Mouse (Mus musculus) intestine, embryonic 16.5 days (tissue): ENCODE results near the gene Il12b. TPM values are rescaled to one million over a fixed set of nuclear protein-coding genes. Genes with fewer than 3 reads are reported as not detected.

Source experiments
- ATAC-seq: fragments of 200-750 bp; cut with Nextera tagmentation; 2 replicates; pipeline ENCODE4 v1.8.0; 2017; ENCODE audit warnings: moderate TSS enrichment, moderate library complexity
- H3K27ac ChIP-seq: fragments of 300-500 bp; sonication (generic); 2 replicates; pipeline ENCODE4 v1.5.1; 2014; ENCODE audit warnings: mild to moderate bottlenecking, low read length
- H3K27me3 ChIP-seq: fragments of 300-500 bp; sonication (generic); replicated peaks from 2 replicates; pipeline ENCODE4 v1.6.1; 2014; ENCODE audit warnings: low read length, control low read depth, mixed read lengths; ENCODE audit not compliant: control insufficient read depth, insufficient read depth
- H3K36me3 ChIP-seq: fragments of 300-500 bp; sonication (generic); 2 replicates; pipeline ENCODE4 v1.6.1; 2014; ENCODE audit warnings: low read length, control low read depth; ENCODE audit not compliant: control insufficient read depth, insufficient read depth
- H3K4me1 ChIP-seq: fragments of 300-500 bp; sonication (generic); 2 replicates; pipeline ENCODE4 v1.6.1; 2014; ENCODE audit warnings: low read length, control low read depth, mixed read lengths; ENCODE audit not compliant: control insufficient read depth, insufficient read depth
- H3K4me2 ChIP-seq: fragments of 300-500 bp; sonication (generic); 2 replicates; pipeline ENCODE4 v1.6.1; 2014; ENCODE audit warnings: low read depth, low read length, control low read depth
- H3K4me3 ChIP-seq: fragments of 300-500 bp; sonication (generic); 2 replicates; pipeline ENCODE4 v1.5.1; 2014; ENCODE audit warnings: mild to moderate bottlenecking, low read length
- H3K9ac ChIP-seq: fragments of 300-500 bp; sonication (generic); 2 replicates; pipeline ENCODE4 v1.6.1; 2014; ENCODE audit warnings: low read depth, low read length
- H3K9me3 ChIP-seq: fragments of 300-500 bp; sonication (generic); 2 replicates; pipeline ENCODE4 v1.6.1; 2016; ENCODE audit warnings: low read length, control low read depth; ENCODE audit not compliant: control insufficient read depth
- WGBS: fragments of 180-500 bp; shearing (Covaris S2); extraction: QIAGEN DNeasy Blood & Tissue Kit; methylation state at CpG from one replicate; pipeline ENCODE4 v1.1.7; 2014; 5-methylcytosine and 5-hydroxymethylcytosine counted together
- polyA plus RNA-seq: library from polyadenylated mRNA; unstranded; fragments of >200 nt; fragmentation: Nextera tagmentation; extraction: Ambion mirVana; gene quantifications from 2 replicates; pipeline ENCODE4 v1.2.1, GENCODE M21; 2015

Gene Il12b
- polyA plus RNA-seq, result not detected in 2 replicates

- WGBS, result 67% methylated on average over 6 of the region's 6 CpGs
- H3K27me3 ChIP-seq, result no peaks in the 10 kb centered on the region
- no peaks in the 10 kb centered on the region for H3K36me3 ChIP-seq
- peak within 1 kb of the TSS; percentile 25; the same call in 1 of the 2 replicates for H3K4me3 ChIP-seq
- ATAC-seq, result no peak
- peak within 1 kb of the TSS; percentile 51 for H3K4me2 ChIP-seq
- peak within 1 kb of the TSS; percentile 44; the same call in 1 of the 2 replicates for H3K9ac ChIP-seq
- H3K4me1 ChIP-seq, result no peaks in the 10 kb centered on the region
- H3K9me3 ChIP-seq, result no peaks in the 10 kb centered on the region
- no peak within 1 kb of the TSS for H3K27ac ChIP-seq
These were observed at the start of gene Il12b for GRCm38 (mm10) chr11:44399763-44400162. Gene Il12b (plus strand): TSS chr11:44400063.

- Histone ChIP-seq H3K4me1 (no peaks in the 10 kb centered on the region), H3K9ac (no peak overlapping the region), H3K27me3 (no peaks in the 10 kb centered on the region), H3K4me2 (no peak overlapping the region), H3K9me3 (no peaks in the 10 kb centered on the region), H3K4me3 (no peak overlapping the region), H3K27ac (no peak overlapping the region), H3K36me3 (no peaks in the 10 kb centered on the region)
- ATAC-seq, result no peak
- WGBS, result 76% methylated on average over 8 of the region's 8 CpGs
These were observed 44.9 kb upstream of the Il12b start for GRCm38 (mm10) chr11:44354860-44355470.

GRCm38 (mm10) chr11:44356171-44356570 is 43.7 kb upstream of the Il12b start:
- Histone ChIP-seq H3K27me3 (no peaks in the 10 kb centered on the region), H3K4me3 (no peak overlapping the region), H3K4me2 (no peak overlapping the region), H3K9me3 (no peaks in the 10 kb centered on the region), H3K36me3 (no peaks in the 10 kb centered on the region), H3K27ac (no peak overlapping the region), H3K4me1 (no peaks in the 10 kb centered on the region), H3K9ac (no peak overlapping the region)
- ATAC-seq, result no peak
- WGBS, result 91% methylated on average over 4 of the region's 4 CpGs

DNA sequence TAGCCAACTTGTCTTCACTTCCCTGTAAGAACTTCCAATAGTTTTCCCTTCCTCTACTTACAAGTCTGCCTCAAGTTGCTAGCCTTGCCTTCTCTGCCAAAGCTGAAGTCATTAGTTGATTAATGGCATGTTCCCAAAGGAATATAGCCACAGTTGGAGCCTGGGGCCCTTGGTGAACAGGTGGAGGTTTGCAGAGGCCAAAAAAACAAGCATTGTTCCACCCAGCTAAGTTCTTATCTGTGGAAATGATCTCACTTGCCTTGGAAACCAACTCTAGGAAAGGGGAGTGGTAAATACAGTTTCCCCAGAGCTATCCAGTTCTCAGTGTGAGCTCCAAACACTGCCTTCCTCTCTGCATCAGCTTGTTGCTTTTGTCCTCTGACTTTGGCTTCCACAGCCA is 35.3 kb upstream of the Il12b start:
- Histone ChIP-seq H3K9me3 (no peaks in the 10 kb centered on the region), H3K27ac (no peak overlapping the region), H3K36me3 (no peaks in the 10 kb centered on the region), H3K4me1 (no peaks in the 10 kb centered on the region), H3K4me3 (no peak overlapping the region), H3K27me3 (no peaks in the 10 kb centered on the region), H3K9ac (no peak overlapping the region), H3K4me2 (no peak overlapping the region)
- ATAC-seq, result no peak

- no peak overlapping the region for H3K4me3 ChIP-seq
- no peaks in the 10 kb centered on the region for H3K36me3 ChIP-seq
- WGBS, result 75% methylated on average over 1 of the region's 1 CpGs
- H3K4me2 ChIP-seq, result no peak overlapping the region
- no peak for ATAC-seq
- H3K4me1 ChIP-seq, result no peaks in the 10 kb centered on the region
- no peak overlapping the region for H3K9ac ChIP-seq
- no peaks in the 10 kb centered on the region for H3K27me3 ChIP-seq
- no peak overlapping the region for H3K27ac ChIP-seq
- H3K9me3 ChIP-seq, result no peaks in the 10 kb centered on the region
These were observed 32.2 kb upstream of the Il12b start for GRCm38 (mm10) chr11:44367711-44368110.

- ATAC-seq, result no peak
- Histone ChIP-seq H3K4me1 (no peaks in the 10 kb centered on the region), H3K4me3 (no peak overlapping the region), H3K36me3 (no peaks in the 10 kb centered on the region), H3K27ac (no peak overlapping the region), H3K9ac (no peak overlapping the region), H3K9me3 (no peaks in the 10 kb centered on the region), H3K27me3 (no peaks in the 10 kb centered on the region), H3K4me2 (no peak overlapping the region)
- WGBS, result 80% methylated on average over 6 of the region's 6 CpGs
These were observed 27.0 kb upstream of the Il12b start for GRCm38 (mm10) chr11:44372856-44373255.

GRCm38 (mm10) chr11:44377879-44378278 is 22.0 kb upstream of the Il12b start:
- Histone ChIP-seq H3K36me3 (no peaks in the 10 kb centered on the region), H3K4me2 (no peak overlapping the region), H3K9ac (no peak overlapping the region), H3K9me3 (no peaks in the 10 kb centered on the region), H3K27me3 (no peaks in the 10 kb centered on the region), H3K27ac (no peak overlapping the region), H3K4me3 (no peak overlapping the region), H3K4me1 (no peaks in the 10 kb centered on the region)
- WGBS, result 82% methylated on average over 5 of the region's 5 CpGs
- ATAC-seq, result no peak

DNA sequence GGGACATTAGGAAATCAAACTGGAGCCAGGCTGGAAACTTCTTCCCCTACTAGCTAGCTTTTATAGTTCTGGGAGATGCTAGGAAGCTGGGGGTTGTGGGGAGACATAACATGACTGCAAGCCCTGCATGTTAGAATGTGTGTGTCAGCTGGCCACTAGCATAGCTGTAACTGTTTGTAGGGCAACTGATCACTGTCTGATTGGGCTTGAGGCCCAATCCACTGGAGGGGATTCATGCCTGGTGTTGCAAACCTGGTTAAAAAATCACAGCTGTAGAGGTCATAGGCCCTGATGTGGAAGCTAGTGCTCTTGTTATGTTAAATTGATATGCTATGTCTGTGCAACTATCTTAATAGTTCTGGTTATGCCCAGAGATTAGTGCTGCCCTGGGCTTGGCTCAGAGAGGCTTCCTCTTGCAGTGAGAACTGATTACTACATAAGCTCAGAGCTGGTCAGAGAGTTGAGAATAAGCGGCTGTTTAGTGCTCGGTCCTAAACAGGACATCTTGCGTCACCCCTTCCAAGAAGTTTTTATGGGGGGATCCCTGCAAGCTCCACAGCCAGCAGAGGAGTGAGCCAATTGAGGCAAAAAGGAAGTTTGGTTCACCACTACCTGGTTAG is 19.3 kb upstream of the Il12b start:
- Histone ChIP-seq H3K4me2 (no peak overlapping the region), H3K4me1 (no peaks in the 10 kb centered on the region), H3K4me3 (no peak overlapping the region), H3K9ac (no peak overlapping the region), H3K27ac (no peak overlapping the region), H3K27me3 (no peaks in the 10 kb centered on the region), H3K36me3 (no peaks in the 10 kb centered on the region), H3K9me3 (no peaks in the 10 kb centered on the region)
- WGBS, result 75% methylated on average over 3 of the region's 3 CpGs
- ATAC-seq, result no peak

GRCm38 (mm10) chr11:44382200-44382599 is 17.7 kb upstream of the Il12b start:
- no peaks in the 10 kb centered on the region for H3K9me3 ChIP-seq
- 34% methylated on average over 3 of the region's 3 CpGs for WGBS
- H3K4me2 ChIP-seq, result no peak overlapping the region
- H3K27me3 ChIP-seq, result no peaks in the 10 kb centered on the region
- no peaks in the 10 kb centered on the region for H3K4me1 ChIP-seq
- ATAC-seq, result no peak
- H3K4me3 ChIP-seq, result no peak overlapping the region
- no peak overlapping the region for H3K27ac ChIP-seq
- no peaks in the 10 kb centered on the region for H3K36me3 ChIP-seq
- H3K9ac ChIP-seq, result no peak overlapping the region

GRCm38 (mm10) chr11:44387031-44387430 is 12.8 kb upstream of the Il12b start:
- no peak overlapping the region for H3K4me2 ChIP-seq
- no peaks in the 10 kb centered on the region for H3K9me3 ChIP-seq
- H3K4me1 ChIP-seq, result no peaks in the 10 kb centered on the region
- no peak overlapping the region for H3K9ac ChIP-seq
- H3K4me3 ChIP-seq, result no peak overlapping the region
- no peak overlapping the region for H3K27ac ChIP-seq
- no peak for ATAC-seq
- H3K36me3 ChIP-seq, result no peaks in the 10 kb centered on the region
- no peaks in the 10 kb centered on the region for H3K27me3 ChIP-seq
- 75% methylated on average over 2 of the region's 2 CpGs for WGBS
